Mouse (Mus musculus) lung, embryonic 15.5 days (tissue): ENCODE results near the gene B3gat3. TPM values are rescaled to one million over a fixed set of nuclear protein-coding genes. Genes with fewer than 3 reads are reported as not detected.
A peak's percentile ranks its signal among the peaks of the same experiment; 100 is the strongest.
"Not testable (repeated sequence)": the region's sequence is repeated elsewhere in the genome, so short reads cannot be mapped to it uniquely, and the experiment has no call there.

Experiments used
- ATAC-seq: fragments of 200-750 bp; cut with Nextera tagmentation; 2 replicates; pipeline ENCODE4 v1.8.0; 2017; ENCODE audit warnings: moderate number of reproducible peaks, borderline replicate concordance; ENCODE audit not compliant: low FRiP score, low TSS enrichment; ENCODE audit errors: extremely low read depth
- H3K27ac ChIP-seq: fragments of 300-500 bp; sonication (generic); 2 replicates; pipeline ENCODE4 v1.5.1; 2015; ENCODE audit warnings: moderate library complexity, mild to moderate bottlenecking, inconsistent platforms
- H3K27me3 ChIP-seq: fragments of 300-500 bp; sonication (generic); 2 replicates; pipeline ENCODE4 v1.6.1; 2015; ENCODE audit warnings: inconsistent platforms
- H3K36me3 ChIP-seq: fragments of 300-500 bp; sonication (generic); 2 replicates; pipeline ENCODE4 v1.6.1; 2015; ENCODE audit warnings: inconsistent platforms
- H3K4me1 ChIP-seq: fragments of 300-500 bp; sonication (generic); 2 replicates; pipeline ENCODE4 v1.6.1; 2015; ENCODE audit warnings: inconsistent platforms
- H3K4me2 ChIP-seq: fragments of 300-500 bp; sonication (generic); 2 replicates; pipeline ENCODE4 v1.6.1; 2015; ENCODE audit warnings: inconsistent platforms, mild to moderate bottlenecking, moderate library complexity
- H3K4me3 ChIP-seq: fragments of 300-500 bp; sonication (generic); 2 replicates; pipeline ENCODE4 v1.5.1; 2015; ENCODE audit warnings: mild to moderate bottlenecking, inconsistent platforms
- H3K9ac ChIP-seq: fragments of 300-500 bp; sonication (generic); 2 replicates; pipeline ENCODE4 v1.6.1; 2015; ENCODE audit warnings: inconsistent platforms
- H3K9me3 ChIP-seq: fragments of 300-500 bp; sonication (generic); 2 replicates; pipeline ENCODE4 v1.6.1; 2016; ENCODE audit warnings: inconsistent platforms
- WGBS: fragments of 180-500 bp; shearing (Covaris S2); methylation state at CpG from one replicate; pipeline ENCODE4 v1.1.7; 2015; 5-methylcytosine and 5-hydroxymethylcytosine counted together
- polyA plus RNA-seq: library from polyadenylated mRNA; unstranded; fragments of >200 nt; fragmentation: Nextera tagmentation; extraction: Ambion mirVana; gene quantifications from 2 replicates; pipeline ENCODE4 v1.2.1, GENCODE M21; 2015

B3gat3 gene
- polyA plus RNA-seq, 1 experiment from 2014 or later = 46.1 TPM

- WGBS = 10% methylated on average over 19 of the region's 19 CpGs
- H3K4me1 ChIP-seq = peaks cover 16% of the 10 kb centered on the region
- peaks cover 7% of the 10 kb centered on the region for H3K36me3 ChIP-seq
- no peak for ATAC-seq
- H3K9ac ChIP-seq = peak overlapping the region; percentile 88
- H3K4me2 ChIP-seq = peak overlapping the region; percentile 70
- H3K4me3 ChIP-seq = peak overlapping the region; percentile 77
- no peaks in the 10 kb centered on the region for H3K9me3 ChIP-seq
- H3K27me3 ChIP-seq = no peaks in the 10 kb centered on the region
- peak overlapping the region; percentile 89 for H3K27ac ChIP-seq
These were observed 32.4 kb upstream of the B3gat3 start for GRCm38 (mm10) chr19:8887585-8888463.

DNA sequence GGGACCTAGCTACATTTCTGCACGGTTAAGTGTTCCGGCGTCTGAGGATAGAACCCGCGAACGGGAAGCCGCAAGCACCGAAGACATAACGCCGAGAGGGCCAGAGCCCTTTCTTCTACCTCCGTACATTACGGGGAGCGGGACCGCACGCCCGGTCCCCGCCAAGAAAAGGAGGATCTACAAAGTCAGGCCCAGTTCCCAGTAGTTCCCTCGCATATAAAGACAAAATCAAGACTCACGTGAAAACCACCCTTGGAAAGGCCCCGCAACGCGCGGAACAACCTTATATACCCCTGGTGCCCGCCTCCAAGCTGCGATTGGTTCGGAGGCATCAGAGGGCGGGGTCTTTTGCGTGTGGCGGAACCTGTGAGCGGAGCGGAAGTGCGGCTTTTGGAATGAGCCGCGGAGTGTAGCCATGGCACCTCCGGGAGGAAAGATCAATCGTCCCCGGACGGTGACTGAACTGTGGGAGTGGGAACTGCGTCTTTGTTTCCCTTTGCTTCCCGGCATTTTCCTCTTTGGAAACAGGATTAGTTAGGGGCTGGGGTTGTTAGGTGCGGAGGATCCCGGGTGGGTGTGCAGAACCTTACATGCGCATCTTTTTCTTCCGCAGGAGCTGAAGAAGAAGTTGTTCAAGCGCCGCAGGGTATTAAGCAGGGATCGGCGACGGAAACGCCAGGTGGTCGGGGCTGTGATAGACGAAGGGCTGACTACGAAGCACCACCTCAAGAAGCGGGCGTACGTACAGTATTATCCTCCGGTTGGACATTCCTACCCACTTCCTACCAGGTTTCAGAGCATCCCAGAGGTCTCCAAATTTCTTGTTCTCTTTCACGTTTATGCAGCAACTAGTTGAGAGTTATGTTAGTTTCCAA is 31.4 kb upstream of the B3gat3 start, which contains the start of the genes 1810009A15Rik and Gm49416:
1810009A15Rik (plus strand) TSS at position 343 of the 875 bp plus-strand sequence.
Gm49416 (plus strand) TSS at position 416 of the 875 bp plus-strand sequence.
- Histone ChIP-seq H3K27me3 (no peaks in the 10 kb centered on the region), H3K9me3 (no peaks in the 10 kb centered on the region), H3K36me3 (peaks cover 7% of the 10 kb centered on the region), H3K4me2 (peak within 1 kb of the TSS; percentile 70), H3K27ac (peak within 1 kb of the TSS; percentile 89), H3K4me1 (peaks cover 19% of the 10 kb centered on the region), H3K9ac (peak within 1 kb of the TSS; percentile 88), H3K4me3 (peak within 1 kb of the TSS; percentile 77)
- WGBS = under 1% methylated on average over 58 of the region's 58 CpGs
- ATAC-seq = peak; percentile 93

DNA sequence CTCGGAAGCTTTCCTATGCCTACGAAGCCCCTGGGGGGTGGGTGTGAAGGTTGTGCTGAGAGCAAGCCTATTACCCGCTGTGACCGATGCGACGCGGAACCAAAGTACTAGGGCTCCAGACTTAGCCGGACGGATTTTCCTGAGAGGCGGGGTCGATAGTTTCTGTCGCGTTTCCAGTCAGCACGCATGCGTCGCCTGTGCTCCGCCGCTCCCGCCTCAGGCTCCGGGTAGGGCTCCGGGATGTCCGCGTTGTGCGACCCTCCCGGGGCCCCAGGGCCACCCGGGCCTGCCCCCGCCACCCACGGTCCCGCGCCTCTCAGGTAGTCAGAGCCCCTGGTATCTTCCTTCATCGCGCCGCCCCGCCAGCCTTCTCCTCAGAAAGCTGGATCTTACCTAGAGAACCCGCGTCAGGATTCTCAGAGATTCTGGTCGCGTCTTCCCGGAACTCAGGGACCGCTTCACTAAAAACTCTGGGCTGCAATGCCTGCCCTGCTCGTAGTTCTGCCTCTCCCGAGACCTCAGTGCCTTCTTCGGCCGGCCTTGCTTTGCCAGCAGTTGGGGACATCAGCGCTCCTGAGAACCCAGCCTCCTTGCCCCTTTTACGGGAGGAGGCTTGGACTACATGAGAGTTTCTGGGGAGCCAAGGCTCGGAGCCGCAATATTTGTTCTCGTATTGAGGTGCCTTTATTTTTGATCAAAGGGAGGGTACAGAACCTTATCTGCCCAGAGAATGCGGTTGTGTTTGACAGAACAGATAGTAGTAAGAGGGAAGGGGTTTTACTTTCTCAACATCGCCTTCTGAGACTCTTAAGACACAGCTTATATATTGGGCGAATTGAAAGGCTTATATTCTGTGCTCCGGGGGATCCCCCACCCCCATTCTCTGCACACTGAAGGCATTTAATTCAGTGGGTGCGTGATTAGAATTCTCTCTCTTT is 27.1 kb upstream of the B3gat3 start, which contains the start of gene Ints5:
Ints5 (plus strand) TSS at position 177 of the 938 bp plus-strand sequence.
- Histone ChIP-seq H3K9ac (peak within 1 kb of the TSS; percentile 69), H3K4me2 (peak within 1 kb of the TSS; percentile 70), H3K4me1 (peaks cover 32% of the 10 kb centered on the region), H3K4me3 (peak within 1 kb of the TSS; percentile 78), H3K9me3 (no peaks in the 10 kb centered on the region), H3K27ac (peak within 1 kb of the TSS; percentile 81), H3K27me3 (no peaks in the 10 kb centered on the region), H3K36me3 (peaks cover 24% of the 10 kb centered on the region)
- WGBS = under 1% methylated on average over 54 of the region's 54 CpGs
- peak; percentile 37 for ATAC-seq

- Histone ChIP-seq H3K27me3 (no peaks in the 10 kb centered on the region), H3K27ac (no peak overlapping the region), H3K9me3 (no peaks in the 10 kb centered on the region), H3K4me2 (no peak overlapping the region), H3K36me3 (peaks cover 20% of the 10 kb centered on the region), H3K4me1 (peaks cover 39% of the 10 kb centered on the region), H3K9ac (no peak overlapping the region), H3K4me3 (no peak overlapping the region)
- WGBS = 90% methylated on average over 9 of the region's 9 CpGs
- ATAC-seq = no peak
These were observed 24.7 kb upstream of the B3gat3 start for GRCm38 (mm10) chr19:8895397-8895960.

DNA sequence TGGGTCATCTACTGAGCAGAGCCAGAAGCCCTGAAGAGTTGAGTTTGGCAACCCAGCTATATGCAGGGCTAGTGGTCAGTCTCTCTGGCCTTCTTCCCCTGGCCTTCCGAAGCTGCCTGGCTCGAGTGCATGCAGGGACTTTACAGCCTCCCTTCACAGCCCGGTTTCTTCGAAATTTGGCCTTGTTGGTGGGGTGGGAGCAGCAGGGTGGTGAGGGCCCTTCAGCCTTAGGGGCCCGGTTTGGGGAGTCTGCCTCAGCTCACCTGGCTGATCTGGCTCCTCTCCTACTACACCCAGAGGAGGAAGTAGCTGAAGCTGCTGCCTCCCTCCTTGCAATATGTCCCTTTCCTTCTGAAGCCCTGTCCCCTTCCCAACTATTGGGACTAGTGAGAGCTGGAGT is 23.9 kb upstream of the B3gat3 start:
- not testable (repeated sequence) for H3K9ac ChIP-seq

GRCm38 (mm10) chr19:8897211-8897864 is 22.8 kb upstream of the B3gat3 start:
- H3K27ac ChIP-seq = peak overlapping the region; percentile 90
- WGBS = 20% methylated on average over 21 of the region's 21 CpGs
- H3K9ac ChIP-seq = peak overlapping the region; percentile 97
- not testable (repeated sequence) for H3K9me3 ChIP-seq, H3K27me3 ChIP-seq
- ATAC-seq = peak; percentile 61
- H3K4me2 ChIP-seq = peak overlapping the region; percentile 64
- peak overlapping the region; percentile 88 for H3K4me3 ChIP-seq
- peaks cover 39% of the 10 kb centered on the region for H3K4me1 ChIP-seq
- H3K36me3 ChIP-seq = peaks cover 22% of the 10 kb centered on the region

More for the DNA sequence above, 23.9 kb upstream of the B3gat3 start:
- not testable (repeated sequence) for ATAC-seq, H3K27me3 ChIP-seq, H3K27ac ChIP-seq, H3K4me2 ChIP-seq, H3K4me3 ChIP-seq, H3K9me3 ChIP-seq
- Histone ChIP-seq H3K36me3 (peaks cover 16% of the 10 kb centered on the region), H3K4me1 (peaks cover 39% of the 10 kb centered on the region)
- WGBS = 87% methylated on average over 5 of the region's 5 CpGs

DNA sequence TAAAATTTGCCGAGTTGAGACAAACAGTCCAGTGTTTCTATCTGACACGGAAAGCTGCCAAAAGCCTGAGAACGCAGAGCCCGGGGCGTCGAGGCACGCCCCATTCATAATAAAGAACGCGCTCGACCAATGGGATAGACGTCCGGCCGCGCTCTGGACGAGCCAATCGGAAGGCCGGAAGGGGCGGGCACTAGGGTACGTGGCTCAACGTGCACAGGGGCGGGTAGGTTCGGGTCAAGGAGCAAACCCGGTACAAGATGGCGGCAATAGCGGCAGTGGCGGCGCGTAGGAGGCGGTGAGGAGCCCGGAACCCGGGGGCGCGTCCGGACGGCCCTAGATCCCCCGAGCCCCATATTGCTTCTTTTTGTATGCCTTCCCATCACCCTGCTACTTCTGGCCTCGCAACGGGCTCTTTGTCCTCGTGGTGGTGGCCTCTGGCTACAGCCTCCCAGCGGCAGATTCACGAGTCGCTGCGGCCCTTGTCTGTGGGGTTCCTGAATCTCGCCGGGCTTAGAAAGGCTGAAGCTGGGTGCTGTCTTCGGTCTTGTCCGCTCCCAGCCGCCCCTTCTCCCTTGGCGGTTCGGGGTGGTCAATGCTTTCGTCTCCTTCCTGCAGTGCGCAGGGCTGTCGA is 22.2 kb upstream of the B3gat3 start, which contains the start of gene Ganab:
Ganab (plus strand) TSS at position 207 of the 631 bp plus-strand sequence.
- Histone ChIP-seq H3K9ac (peak within 1 kb of the TSS; percentile 97), H3K4me3 (peak within 1 kb of the TSS; percentile 88), H3K27me3 (no peaks in the 10 kb centered on the region), H3K9me3 (no peaks in the 10 kb centered on the region), H3K4me2 (peak within 1 kb of the TSS; percentile 64), H3K36me3 (peaks cover 27% of the 10 kb centered on the region), H3K4me1 (peaks cover 39% of the 10 kb centered on the region), H3K27ac (peak within 1 kb of the TSS; percentile 90)
- ATAC-seq = peak; percentile 98
- under 1% methylated on average over 43 of the region's 53 CpGs for WGBS

DNA sequence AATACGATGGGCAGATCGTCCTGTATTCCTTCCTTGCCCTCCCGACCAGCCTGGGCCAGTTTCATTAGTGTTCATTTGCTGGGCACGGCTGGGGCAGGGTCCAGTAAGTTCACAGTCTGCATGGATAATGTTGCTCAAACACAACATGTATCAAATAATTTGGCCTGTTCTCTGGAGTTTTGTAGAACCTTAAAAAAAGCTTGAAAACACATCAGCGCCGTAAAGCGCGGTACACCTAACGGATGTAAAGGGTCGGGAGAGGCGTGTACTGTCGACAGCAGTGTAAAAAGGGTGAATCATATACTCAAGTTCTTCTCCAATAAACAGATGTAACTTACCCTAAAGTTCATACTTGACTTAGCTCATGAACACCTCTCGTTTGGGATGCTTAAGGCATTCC is 21.6 kb upstream of the B3gat3 start:
- Histone ChIP-seq H3K4me1 (peaks cover 37% of the 10 kb centered on the region), H3K9me3 (no peaks in the 10 kb centered on the region), H3K4me2 (peak overlapping the region; percentile 64), H3K27me3 (no peaks in the 10 kb centered on the region), H3K9ac (peak overlapping the region; percentile 97), H3K27ac (peak overlapping the region; percentile 89), H3K36me3 (peaks cover 33% of the 10 kb centered on the region), H3K4me3 (peak overlapping the region; percentile 88)
- 7% methylated on average over 13 of the region's 13 CpGs for WGBS
- ATAC-seq = no peak

GRCm38 (mm10) chr19:8899079-8899478 is 21.1 kb upstream of the B3gat3 start:
- Histone ChIP-seq H3K4me3 (peak overlapping the region; percentile 88), H3K9me3 (no peaks in the 10 kb centered on the region), H3K4me2 (peak overlapping the region; percentile 64), H3K36me3 (peaks cover 37% of the 10 kb centered on the region), H3K9ac (peak overlapping the region; percentile 97), H3K4me1 (peaks cover 33% of the 10 kb centered on the region), H3K27ac (no peak overlapping the region), H3K27me3 (no peaks in the 10 kb centered on the region)
- 25% methylated on average over 3 of the region's 3 CpGs for WGBS
- ATAC-seq = no peak

DNA sequence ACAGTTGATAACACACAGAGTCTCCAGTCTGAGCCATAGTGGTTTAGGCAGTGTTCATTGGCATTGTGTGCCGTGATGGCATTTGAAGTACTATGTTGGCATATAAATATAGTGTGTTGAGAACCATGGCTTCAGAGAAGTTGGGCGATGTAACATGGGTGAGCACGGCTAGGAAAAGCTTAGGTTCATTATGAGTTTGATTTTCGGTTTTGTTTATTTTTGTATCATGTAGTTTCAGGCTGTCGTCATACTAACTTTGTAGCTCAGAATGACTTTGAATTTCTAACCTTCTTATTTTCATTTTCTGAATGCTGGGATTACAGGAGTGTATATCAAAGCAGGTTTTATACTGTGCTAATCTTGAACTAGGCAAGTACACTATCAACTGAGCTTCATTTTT is 16.8 kb upstream of the B3gat3 start:
- no peak for ATAC-seq
- Histone ChIP-seq H3K27me3 (no peaks in the 10 kb centered on the region), H3K4me3 (no peak overlapping the region), H3K4me2 (no peak overlapping the region), H3K9me3 (no peaks in the 10 kb centered on the region), H3K4me1 (peaks cover 13% of the 10 kb centered on the region), H3K9ac (no peak overlapping the region), H3K36me3 (peaks cover 60% of the 10 kb centered on the region), H3K27ac (no peak overlapping the region)
- WGBS = 87% methylated on average over 5 of the region's 5 CpGs
